Comparison of ENCODE assay signal across 8 mouse cellular contexts in genomic region chr15:98895635-98896589, GRCm38 (mm10). TPM values are rescaled to one million over a fixed set of nuclear protein-coding genes. Genes with fewer than 3 reads are reported as not detected.
DNase-seq lines count a peak whose midpoint lies in the region; ATAC-seq and TF ChIP-seq lines count a peak whose summit lies in the region.

No protein-coding gene starts in this region.

- H3K4me3 ChIP-seq in spleen, adult 2 months (ENCODE audit: extremely low read depth, insufficient read depth, insufficient read length), result peak overlapping the region; percentile 23; the same call in 1 of the 2 replicates
- peak overlapping the region; percentile 59 for H3K4me3 ChIP-seq in forebrain, embryonic 10.5 days
- peak overlapping the region; percentile 30 for H3K4me3 ChIP-seq in lung, embryonic 15.5 days
- peak overlapping the region; percentile 17; the same call in 1 of the 2 replicates for H3K4me3 ChIP-seq in testis, adult 2 months (ENCODE audit: control insufficient read depth, low read depth, low read length)

- no peak for TF ChIP-seq CTCF in spleen, adult 2 months (IDR thresholded peaks at IDR 0.05; ENCODE audit: extremely low read depth, insufficient read depth, insufficient read length, insufficient replicate concordance)
- TF ChIP-seq CTCF in testis, adult 2 months (IDR thresholded peaks at IDR 0.05; ENCODE audit: control insufficient read depth, insufficient read depth, insufficient replicate concordance, low read depth, low read length), result no peak

- ATAC-seq in lung, embryonic 15.5 days (ENCODE audit: borderline replicate concordance, extremely low read depth, low FRiP score, low TSS enrichment), result no peak

- peak overlapping the region; percentile 100 for H3K4me2 ChIP-seq in lung, embryonic 15.5 days

- no peaks in the 10 kb centered on the region for H3K9me3 ChIP-seq in forebrain, embryonic 10.5 days
- H3K9me3 ChIP-seq in lung, embryonic 15.5 days, result no peaks in the 10 kb centered on the region

- H3K36me3 ChIP-seq in spleen, adult 2 months (ENCODE audit: control insufficient read depth, insufficient read depth, low read length), result no peaks in the 10 kb centered on the region
- H3K36me3 ChIP-seq in forebrain, embryonic 10.5 days (replicated peaks), result no peaks in the 10 kb centered on the region
- H3K36me3 ChIP-seq in lung, embryonic 15.5 days, result no peaks in the 10 kb centered on the region
- no peaks in the 10 kb centered on the region for H3K36me3 ChIP-seq in testis, adult 2 months (ENCODE audit: control insufficient read depth, insufficient read depth, low read length)

- no peak for DNase-seq in spleen, adult 2 months (ENCODE audit: low read depth in 1 of 2, low spot score in 2 of 2)
- no peak for DNase-seq in spleen, adult 18-20 months
- peak; percentile 74 for DNase-seq in forebrain, embryonic 10.5 days (ENCODE audit: extremely low spot score, low spot score)
- DNase-seq in induced T-regulatory cell, adult 2 months (ENCODE audit: low read depth), result peak; percentile 41
- DNase-seq in left cerebral cortex, adult 11 months (ENCODE audit: low spot score), result no peak
- no peak for DNase-seq in right cerebral cortex, postnatal 36 days (ENCODE audit: low spot score in 2 of 2)

- H3K9ac ChIP-seq in lung, embryonic 15.5 days, result peak overlapping the region; percentile 17; the same call in 1 of the 2 replicates

- no peak overlapping the region for H3K27ac ChIP-seq in spleen, adult 2 months (ENCODE audit: insufficient read depth, low read length)
- H3K27ac ChIP-seq in forebrain, embryonic 10.5 days, result peak overlapping the region; percentile 78
- H3K27ac ChIP-seq in lung, embryonic 15.5 days, result peak overlapping the region; percentile 47; the same call in 1 of the 2 replicates
- H3K27ac ChIP-seq in testis, adult 2 months (ENCODE audit: control insufficient read depth, insufficient read depth, low read depth, low read length), result peak overlapping the region; percentile 47; the same call in 1 of the 2 replicates

- peaks cover 13% of the 10 kb centered on the region for H3K4me1 ChIP-seq in spleen, adult 2 months (ENCODE audit: control insufficient read depth, insufficient read depth, insufficient read length)
- H3K4me1 ChIP-seq in forebrain, embryonic 10.5 days, result peaks cover 63% of the 10 kb centered on the region
- peaks cover 51% of the 10 kb centered on the region for H3K4me1 ChIP-seq in lung, embryonic 15.5 days
- peaks cover 34% of the 10 kb centered on the region for H3K4me1 ChIP-seq in testis, adult 2 months (ENCODE audit: control insufficient read depth, insufficient read depth, low read length)

- H3K27me3 ChIP-seq in spleen, adult 2 months (ENCODE audit: control insufficient read depth, insufficient read depth, low read length), result peaks cover 26% of the 10 kb centered on the region
- H3K27me3 ChIP-seq in forebrain, embryonic 10.5 days (ENCODE audit: poor library complexity, severe bottlenecking), result peaks cover 100% of the 10 kb centered on the region
- H3K27me3 ChIP-seq in lung, embryonic 15.5 days, result peaks cover 87% of the 10 kb centered on the region
- no peaks in the 10 kb centered on the region; the same call in none of the 2 replicates for H3K27me3 ChIP-seq in testis, adult 2 months (ENCODE audit: control insufficient read depth, insufficient read depth, low read length)

- no peak for TF ChIP-seq POLR2A in spleen, adult 2 months (IDR thresholded peaks at IDR 0.05; ENCODE audit: low read depth, low read length)
- TF ChIP-seq POLR2A in testis, adult 2 months (IDR thresholded peaks at IDR 0.05; ENCODE audit: control insufficient read depth, low read depth, low read length), result no peak

- 8% methylated on average over 41 of the region's 41 CpGs for WGBS in spleen, adult 2 months
- WGBS in forebrain, embryonic 10.5 days, result under 1% methylated on average over 41 of the region's 41 CpGs
- WGBS in lung, embryonic 15.5 days, result 4% methylated on average over 41 of the region's 41 CpGs

RNA-seq across cellular contexts. Expression of gene Rhebl1, which starts 1.6 kb away (rescaled TPM):
- 5.4 and 6.0 TPM in 2 replicates for polyA plus RNA-seq in spleen, adult 2 months (2012; rRNA removed)
- polyA plus RNA-seq in forebrain, embryonic 10.5 days (2016; fragmentation: Nextera tagmentation; extraction: Ambion mirVana), result 22.2 and 25.9 TPM in 2 replicates
- polyA plus RNA-seq in lung, embryonic 15.5 days (2015; fragmentation: Nextera tagmentation; extraction: Ambion mirVana), result 9.9 and 11.6 TPM in 2 replicates
- polyA plus RNA-seq in testis, adult 2 months (2012; rRNA removed), result 4.6 and 4.8 TPM in 2 replicates

RNA-seq across cellular contexts. Expression of gene Dhh, which starts 2.4 kb away (rescaled TPM):
- 1.6 and 2.3 TPM in 2 replicates for polyA plus RNA-seq in spleen, adult 2 months (2012; rRNA removed)
- 0.24 and 0.48 TPM in 2 replicates for polyA plus RNA-seq in forebrain, embryonic 10.5 days (2016; fragmentation: Nextera tagmentation; extraction: Ambion mirVana)
- 2.3 and 2.8 TPM in 2 replicates for polyA plus RNA-seq in lung, embryonic 15.5 days (2015; fragmentation: Nextera tagmentation; extraction: Ambion mirVana)
- 9.4 and 10.8 TPM in 2 replicates for polyA plus RNA-seq in testis, adult 2 months (2012; rRNA removed)

RNA-seq across cellular contexts. Expression of gene Lmbr1l, which starts 22.1 kb away (rescaled TPM):
- 112 and 191 TPM in 2 replicates for polyA plus RNA-seq in spleen, adult 2 months (2012; rRNA removed)
- polyA plus RNA-seq in forebrain, embryonic 10.5 days (2016; fragmentation: Nextera tagmentation; extraction: Ambion mirVana), result 23.9 and 25.3 TPM in 2 replicates
- polyA plus RNA-seq in lung, embryonic 15.5 days (2015; fragmentation: Nextera tagmentation; extraction: Ambion mirVana), result 14.8 and 15.8 TPM in 2 replicates
- 478 and 581 TPM in 2 replicates for polyA plus RNA-seq in testis, adult 2 months (2012; rRNA removed)

RNA-seq across cellular contexts. Expression of gene Kmt2d, which starts 24.9 kb away (rescaled TPM):
- polyA plus RNA-seq in spleen, adult 2 months (2012; rRNA removed), result 55.6 and 58.7 TPM in 2 replicates
- 10.8 and 11.8 TPM in 2 replicates for polyA plus RNA-seq in forebrain, embryonic 10.5 days (2016; fragmentation: Nextera tagmentation; extraction: Ambion mirVana)
- polyA plus RNA-seq in lung, embryonic 15.5 days (2015; fragmentation: Nextera tagmentation; extraction: Ambion mirVana), result 11.1 and 12.5 TPM in 2 replicates
- 17.0 and 17.4 TPM in 2 replicates for polyA plus RNA-seq in testis, adult 2 months (2012; rRNA removed)

RNA-seq across cellular contexts. Expression of gene Tuba1b, which starts 38.5 kb away (rescaled TPM):
- 694 and 1,212 TPM in 2 replicates for polyA plus RNA-seq in spleen, adult 2 months (2012; rRNA removed)
- polyA plus RNA-seq in forebrain, embryonic 10.5 days (2016; fragmentation: Nextera tagmentation; extraction: Ambion mirVana), result 2,760 and 2,766 TPM in 2 replicates
- 1,916 and 1,998 TPM in 2 replicates for polyA plus RNA-seq in lung, embryonic 15.5 days (2015; fragmentation: Nextera tagmentation; extraction: Ambion mirVana)
- 124 and 148 TPM in 2 replicates for polyA plus RNA-seq in testis, adult 2 months (2012; rRNA removed)

Comparison
In these comparisons a context has a peak if more than half of its experiments do, and no peak if none do; other contexts are left out.
1. DNase-seq: peak in forebrain, embryonic 10.5 days (single experiment) and induced T-regulatory cell, adult 2 months (single experiment); none in spleen, adult 2 months (0 of 2), spleen, adult 18-20 months (0 of 2), left cerebral cortex, adult 11 months (single experiment) and right cerebral cortex, postnatal 36 days (0 of 2).
2. Peak in every context shown above with its lines, with median percentiles within 50 percentile points of each other: H3K4me3 ChIP-seq.